Mouse (Mus musculus): ENCODE results near the gene Prkce.

DNA sequence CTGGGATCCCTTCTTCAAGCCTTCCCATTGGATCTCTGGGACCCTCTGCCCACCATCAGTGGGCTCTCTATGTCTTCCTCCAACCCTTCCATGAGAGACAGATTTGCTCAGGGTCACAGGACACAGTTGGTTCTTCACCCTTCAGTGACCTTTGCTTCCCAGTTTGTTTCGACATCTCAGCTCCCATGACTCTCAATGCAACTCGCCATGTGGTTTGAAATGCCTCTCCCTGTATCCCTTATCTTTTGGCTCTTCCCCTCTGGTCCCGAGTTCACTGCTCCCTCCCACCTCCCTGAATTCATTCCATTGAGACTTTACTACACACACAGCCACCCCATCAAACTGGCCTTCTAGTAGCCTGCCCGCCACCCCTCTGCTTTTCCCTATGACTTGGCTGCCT is 509.3 kb downstream of the Prkce start:
- TF ChIP-seq MYOG (IDR thresholded peaks at IDR 0.05; ENCODE audit: control insufficient read depth in 1 of 3, insufficient read depth in 1 of 3, insufficient read length in 2 of 3, low read depth in 2 of 3) (no peak), SRF (IDR thresholded peaks at IDR 0.05; ENCODE audit: control insufficient read depth, insufficient read length, low read depth) (no peak), POLR2A (IDR thresholded peaks at IDR 0.05; ENCODE audit: insufficient read length, low read depth) (no peak), MYOD1 (IDR thresholded peaks at IDR 0.05; ENCODE audit: control insufficient read depth in 1 of 3, insufficient read length in 2 of 3, low read depth in 2 of 3) (no peak), USF1 (IDR thresholded peaks at IDR 0.05; ENCODE audit: low read depth) (no peak), REST (IDR thresholded peaks at IDR 0.05; ENCODE audit: insufficient read depth, insufficient read length) (no peak)
